Mouse (Mus musculus) embryo, embryonic 10 days (tissue): ENCODE data around the gene Ccdc63.
"Not testable (repeated sequence)": the region's sequence is repeated elsewhere in the genome, so short reads cannot be mapped to it uniquely, and the experiment has no call there.

Source experiments
- DNase-seq: peaks from one replicate; pipeline ENCODE4 v3.0.0-alpha.2; 2015; ENCODE audit warnings: low spot score

The Ccdc63 gene

GRCm38 (mm10) chr5:122149259-122149658 is 8.6 kb upstream of the Ccdc63 start:
- no peak for DNase-seq

GRCm38 (mm10) chr5:122148107-122148506 is 7.5 kb upstream of the Ccdc63 start:
- DNase-seq, result no peak

GRCm38 (mm10) chr5:122146609-122147008 is 6.0 kb upstream of the Ccdc63 start:
- DNase-seq, result no peak

GRCm38 (mm10) chr5:122146056-122146580 is 5.5 kb upstream of the Ccdc63 start:
- peak; percentile 29 for DNase-seq

GRCm38 (mm10) chr5:122145381-122146055 is 4.9 kb upstream of the Ccdc63 start:
- DNase-seq, result no peak

GRCm38 (mm10) chr5:122144825-122145224 is 4.2 kb upstream of the Ccdc63 start:
- no peak for DNase-seq

GRCm38 (mm10) chr5:122143543-122143942 is 2.9 kb upstream of the Ccdc63 start:
- no peak for DNase-seq

GRCm38 (mm10) chr5:122142230-122142992 is 1.8 kb upstream of the Ccdc63 start:
- DNase-seq, result peak; percentile 62

- DNase-seq, result not testable (repeated sequence)
These were observed 852 bp downstream of the Ccdc63 start for GRCm38 (mm10) chr5:122139771-122140170.

- no peak for DNase-seq
These were observed 1.8 kb downstream of the Ccdc63 start for GRCm38 (mm10) chr5:122138856-122139255.

GRCm38 (mm10) chr5:122136508-122137408 is 3.9 kb downstream of the Ccdc63 start:
- no peak for DNase-seq

- no peak for DNase-seq
These were observed 5.2 kb downstream of the Ccdc63 start for GRCm38 (mm10) chr5:122135290-122135882.

GRCm38 (mm10) chr5:122134395-122135289 is 6.0 kb downstream of the Ccdc63 start:
- no peak for DNase-seq

GRCm38 (mm10) chr5:122133050-122133389 is 7.6 kb downstream of the Ccdc63 start:
- DNase-seq, result no peak

- DNase-seq, result peak; percentile 21
These were observed 8.2 kb downstream of the Ccdc63 start for GRCm38 (mm10) chr5:122132167-122133049.

- DNase-seq, result peak; percentile 88
These were observed 9.3 kb downstream of the Ccdc63 start for GRCm38 (mm10) chr5:122131076-122132051.

GRCm38 (mm10) chr5:122130341-122130998 is 10.2 kb downstream of the Ccdc63 start:
- DNase-seq, result no peak

- peak; percentile 74 for DNase-seq
These were observed 11.5 kb downstream of the Ccdc63 start for GRCm38 (mm10) chr5:122129068-122129655.
